Mouse (Mus musculus) mature B cell (primary cell): ENCODE measurements around the gene Otogl.

Experiments used
- in situ Hi-C: fragments of 300-500 bp; cut with MboI; formaldehyde crosslinking; loops from 2 replicates; pipeline ENCODE4 v1.14.3; 2019

Otogl gene

DNA sequence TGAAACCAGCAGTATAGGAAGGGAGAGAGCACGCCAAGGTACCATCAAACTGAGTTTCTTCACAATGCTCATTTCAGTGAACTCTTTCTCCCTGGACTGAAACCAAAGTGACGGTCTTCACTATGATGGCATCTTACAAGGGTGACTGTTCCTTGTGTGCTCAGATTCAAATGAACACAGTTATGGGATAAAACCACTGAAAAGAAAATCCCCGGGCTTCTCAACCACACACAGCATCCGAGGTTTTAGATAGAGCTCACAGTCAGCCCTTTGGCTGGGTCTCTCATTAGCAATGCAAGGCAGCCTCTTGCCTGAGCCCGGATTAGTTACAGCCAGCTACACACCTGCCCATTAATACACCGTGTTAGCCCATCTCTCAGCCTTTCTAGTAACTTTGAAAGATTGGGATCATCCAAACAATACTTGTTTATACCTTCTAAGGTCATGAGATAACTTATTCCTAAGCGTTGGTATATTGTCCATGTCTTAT lies at the start of gene Otogl:
Gene Otogl, minus strand, starts transcription at position 51 of the 490 bp plus-strand sequence.
- in situ Hi-C loops = no loop called here

DNA sequence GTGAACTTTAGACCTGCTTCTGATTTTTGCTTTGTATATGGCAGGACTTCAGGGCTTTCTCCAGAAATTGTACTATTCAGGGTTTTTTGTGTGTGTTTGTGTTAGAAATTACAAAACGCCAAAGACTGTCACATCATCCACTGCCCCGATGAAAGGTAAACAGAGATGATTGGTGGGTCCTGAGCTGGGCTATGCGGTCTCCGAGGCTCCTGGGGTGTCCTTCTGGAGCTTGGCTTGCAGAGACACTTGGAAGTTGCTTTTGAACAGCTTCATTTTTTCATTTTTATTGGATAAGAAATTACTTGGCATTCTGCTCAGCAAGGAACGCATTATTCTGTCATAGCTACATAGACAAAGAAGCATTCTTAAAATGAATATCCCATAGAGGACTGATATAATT lies 44.7 kb upstream of the Otogl start:
- in situ Hi-C loops = no loop called here

DNA sequence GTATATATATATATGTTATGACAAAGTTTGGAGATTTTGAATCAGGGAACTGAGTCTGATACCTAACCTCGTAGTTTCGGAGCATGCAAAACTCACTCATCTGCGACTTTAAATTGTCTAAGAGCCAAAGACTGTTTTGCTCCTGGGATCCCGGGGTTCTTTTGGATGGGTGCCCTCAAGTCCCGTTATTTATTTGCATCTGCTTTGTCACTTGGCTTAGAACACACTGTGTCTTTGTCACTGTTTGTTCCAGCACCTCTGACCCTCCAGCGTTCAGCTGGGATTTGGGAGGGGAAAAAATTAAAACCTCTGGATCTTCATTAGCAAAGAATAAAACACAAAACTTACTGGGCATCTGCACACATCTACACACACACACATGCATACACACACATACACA lies 42.5 kb upstream of the Otogl start:
- in situ Hi-C loops = no loop called here

DNA sequence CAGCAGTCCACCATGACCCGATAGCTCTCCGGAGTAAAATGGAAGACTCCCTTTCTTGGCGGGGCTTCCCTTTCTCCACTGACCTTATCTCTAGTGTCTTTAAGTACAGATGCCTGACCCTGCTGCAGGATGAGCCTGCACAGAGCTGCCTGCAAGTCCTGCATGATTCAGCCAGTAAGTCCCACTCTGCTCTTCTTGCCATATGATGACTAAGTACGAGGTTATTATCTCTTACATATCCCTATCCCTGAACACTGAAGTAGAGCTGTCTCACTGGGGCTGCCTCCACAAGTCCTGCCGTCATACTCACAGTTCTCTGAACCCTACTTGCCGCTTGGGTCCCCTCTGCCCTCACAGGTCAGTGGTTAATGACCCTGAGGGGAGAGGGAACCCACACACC lies 39.7 kb upstream of the Otogl start:
- in situ Hi-C loops = no loop called here

DNA sequence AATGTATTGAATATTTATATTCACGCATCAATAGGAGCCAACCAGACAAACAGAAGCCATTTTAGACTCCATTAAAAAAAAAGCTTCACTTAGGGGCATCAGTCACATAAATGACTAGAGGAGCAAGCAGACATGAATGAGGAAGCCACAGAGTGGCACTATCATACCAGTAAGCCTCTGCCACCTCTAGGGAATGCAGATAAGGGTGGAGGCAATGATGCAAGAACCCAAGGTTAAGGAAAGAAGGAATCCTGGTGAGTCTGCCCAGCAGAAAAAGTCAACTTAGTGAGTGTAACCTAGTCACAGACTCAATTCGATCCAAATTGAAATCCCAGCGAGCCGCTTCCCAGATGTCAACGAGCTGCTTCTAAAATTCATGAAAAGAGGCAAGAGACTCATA lies 38.0 kb upstream of the Otogl start:
- in situ Hi-C loops = no loop called here

DNA sequence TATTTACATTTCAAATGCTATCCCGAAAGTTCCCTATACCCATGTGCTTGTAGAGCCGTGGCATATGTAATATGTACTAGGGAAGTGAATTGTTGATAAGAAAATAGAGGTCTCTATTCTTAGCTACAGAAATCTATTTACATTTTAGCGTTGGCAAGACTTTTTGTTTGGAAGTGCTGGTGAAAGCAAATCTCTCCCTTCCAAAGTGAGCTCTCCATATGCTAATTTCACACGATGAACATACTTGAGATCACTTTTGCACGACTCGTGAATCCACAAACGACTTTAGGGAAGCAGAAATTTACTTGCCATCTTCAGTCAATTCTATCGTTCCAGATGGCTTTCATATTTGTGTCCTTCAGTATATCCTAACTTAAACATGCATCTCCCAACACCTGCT lies 36.7 kb upstream of the Otogl start:
- in situ Hi-C loops = no loop called here

DNA sequence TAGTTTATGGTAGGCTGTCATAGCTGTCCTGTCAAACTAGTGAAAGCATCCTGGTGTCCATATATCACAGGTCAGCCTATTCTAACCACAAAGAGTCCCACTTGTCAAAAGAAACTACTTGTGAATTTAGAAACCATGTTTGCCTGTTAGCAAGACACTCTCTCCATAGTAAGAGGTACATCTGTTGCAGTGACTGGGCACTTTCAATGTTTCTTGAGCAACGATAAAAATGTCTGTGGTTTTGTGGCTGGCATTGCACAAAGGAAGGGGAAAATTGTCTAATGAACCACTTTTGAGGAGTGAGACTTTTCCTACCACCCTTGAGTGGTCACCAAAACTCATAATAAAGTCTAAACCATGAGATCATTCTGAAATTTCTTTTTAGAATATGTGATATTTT lies 36.1 kb upstream of the Otogl start:
- in situ Hi-C loops = no loop called here

DNA sequence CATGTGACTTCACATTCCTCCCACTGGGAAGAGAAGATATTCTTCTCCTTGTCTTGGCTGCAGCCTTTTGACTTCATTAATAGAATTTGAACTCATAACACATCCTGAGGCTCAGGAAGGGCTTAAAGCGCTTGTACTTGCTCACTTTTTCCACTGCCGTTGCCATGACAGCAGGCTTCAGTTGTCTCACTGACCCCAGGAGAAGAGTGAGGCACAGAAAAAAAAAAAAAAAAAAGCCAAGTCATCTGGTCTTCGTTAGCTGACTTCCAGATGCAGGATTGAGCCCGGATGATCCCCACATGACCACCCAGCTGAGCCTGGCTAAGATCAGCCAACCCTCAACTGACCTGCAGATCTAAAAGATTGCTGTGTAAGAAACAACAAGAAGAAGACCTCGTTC lies 34.4 kb upstream of the Otogl start:
- in situ Hi-C loops = no loop called here

DNA sequence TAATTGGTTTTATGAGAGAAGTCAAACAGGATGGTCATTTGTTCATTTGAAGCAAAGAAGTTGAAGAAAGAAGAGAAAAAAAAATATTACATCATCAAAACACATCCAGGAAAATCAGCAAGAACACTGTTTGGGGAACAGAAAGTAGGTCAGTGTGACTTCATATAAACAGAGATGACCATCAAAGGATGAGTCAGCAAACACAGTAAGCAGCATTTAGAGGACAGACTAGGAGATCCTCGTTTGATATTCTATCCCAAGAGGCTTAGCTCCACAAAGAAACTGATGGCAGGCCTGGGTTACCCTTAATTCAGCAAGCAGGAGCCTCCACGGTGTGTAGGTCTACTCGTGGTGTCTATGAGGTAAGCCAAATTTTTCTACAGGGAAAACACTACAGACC lies 31.9 kb upstream of the Otogl start:
- in situ Hi-C loops = no loop called here

DNA sequence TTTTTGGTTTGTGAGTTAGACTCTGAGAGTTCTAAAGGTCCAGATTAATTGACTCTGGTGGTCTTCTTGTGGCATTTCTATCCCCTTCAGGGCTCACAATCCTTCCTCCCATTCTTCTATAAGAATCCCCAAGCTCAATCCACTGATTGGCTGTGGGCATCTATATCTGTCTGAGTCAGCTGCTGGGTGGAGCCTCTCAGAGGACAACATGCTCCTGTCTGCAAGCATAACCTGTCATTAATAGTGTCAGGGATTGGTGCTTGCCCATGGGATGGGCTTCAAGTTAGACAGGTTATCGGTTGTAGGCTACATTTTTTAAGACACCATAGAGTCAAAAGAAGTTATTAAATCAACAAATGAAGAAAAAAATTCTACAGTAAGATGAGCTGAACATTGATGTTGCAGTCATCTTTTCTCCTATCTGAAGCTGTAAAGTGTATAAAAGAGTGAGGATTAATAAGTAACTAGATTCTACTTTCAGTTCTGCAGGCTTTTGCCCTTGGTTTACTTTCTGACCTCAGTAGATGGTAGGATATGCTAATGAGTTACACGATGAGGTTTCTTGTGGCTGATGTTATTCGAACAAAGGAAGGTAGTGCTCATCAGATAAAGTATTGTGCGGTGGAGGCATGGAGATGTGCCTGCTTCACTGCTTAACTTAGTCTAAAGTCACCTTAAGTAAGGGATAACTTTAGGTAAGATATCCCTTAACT lies 29.4 kb upstream of the Otogl start:
- in situ Hi-C loops = no loop called here

DNA sequence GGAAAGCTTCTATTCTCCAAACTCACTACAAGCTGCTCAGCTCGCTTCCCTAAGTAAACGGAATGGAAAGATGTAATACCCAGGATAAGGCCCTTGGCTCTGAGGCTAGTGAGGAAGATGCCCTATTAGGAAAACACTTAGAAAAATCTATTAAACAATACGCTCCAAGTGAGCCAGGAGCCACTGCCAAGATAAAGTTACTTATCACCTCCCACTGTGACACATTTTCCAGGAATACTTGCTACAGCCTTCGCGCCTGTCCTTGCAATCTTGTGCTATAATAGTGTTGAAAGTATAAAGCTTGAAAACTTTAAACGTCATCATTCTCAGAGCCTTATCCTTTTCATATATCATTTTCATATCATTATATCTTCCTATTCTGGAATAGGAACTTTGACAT lies 28.4 kb upstream of the Otogl start:
- in situ Hi-C loops = no loop called here

DNA sequence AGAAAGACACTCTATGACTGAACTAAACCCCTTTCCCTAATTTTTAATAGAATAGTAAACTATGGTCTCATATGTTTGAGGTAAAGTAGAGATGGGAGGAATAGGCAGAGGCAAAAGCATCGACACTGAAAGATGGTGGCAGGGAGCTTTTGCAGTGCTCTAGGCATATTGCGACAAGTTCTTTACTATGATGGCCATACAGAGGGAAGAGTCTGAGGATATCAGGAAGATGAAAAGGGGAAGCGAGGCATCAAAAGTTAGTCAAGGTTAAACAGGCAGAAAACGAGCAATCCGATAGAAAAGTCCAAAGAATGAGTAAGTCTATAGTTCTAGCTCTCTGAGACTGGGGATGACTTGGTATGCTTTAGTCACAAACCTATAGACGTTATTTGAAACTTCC lies 27.9 kb upstream of the Otogl start:
- in situ Hi-C loops = no loop called here

DNA sequence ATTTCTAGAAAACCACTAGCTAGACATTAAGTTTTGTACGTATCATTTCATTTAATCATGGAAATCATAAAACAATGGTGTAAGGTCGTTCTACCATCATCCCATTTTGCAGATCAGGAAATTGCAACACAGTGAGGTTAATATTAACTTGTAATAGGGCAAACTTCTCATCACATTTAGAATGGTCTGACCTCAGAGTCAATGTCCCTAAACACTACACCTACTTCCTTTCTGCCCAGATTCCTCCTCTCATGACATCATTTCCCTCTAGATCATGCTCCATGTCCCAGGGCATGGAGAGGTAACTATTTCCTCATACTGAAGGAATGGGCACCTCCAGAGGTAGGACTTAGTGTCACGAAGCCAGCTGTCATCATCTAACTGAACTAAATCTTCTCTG lies 22.1 kb upstream of the Otogl start:
- in situ Hi-C loops = no loop called here

DNA sequence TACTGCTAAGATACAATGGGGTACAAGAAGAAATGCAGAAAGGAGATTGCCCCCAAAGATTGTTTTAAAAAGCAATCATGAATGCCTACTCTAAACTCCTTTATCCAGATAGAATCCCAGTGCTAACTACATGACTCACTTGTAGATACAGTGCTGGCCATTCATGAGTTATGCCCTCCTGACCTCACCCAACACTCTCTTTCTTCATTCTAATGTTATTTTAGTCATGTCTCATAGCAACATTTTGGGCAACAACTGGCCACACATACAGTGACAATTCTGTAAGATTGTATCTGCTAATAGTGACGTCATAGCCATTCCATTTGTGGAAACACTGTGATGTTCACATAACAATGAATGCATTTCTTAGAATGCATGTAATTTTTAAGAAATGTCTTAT lies 21.6 kb upstream of the Otogl start:
- in situ Hi-C loops = no loop called here

DNA sequence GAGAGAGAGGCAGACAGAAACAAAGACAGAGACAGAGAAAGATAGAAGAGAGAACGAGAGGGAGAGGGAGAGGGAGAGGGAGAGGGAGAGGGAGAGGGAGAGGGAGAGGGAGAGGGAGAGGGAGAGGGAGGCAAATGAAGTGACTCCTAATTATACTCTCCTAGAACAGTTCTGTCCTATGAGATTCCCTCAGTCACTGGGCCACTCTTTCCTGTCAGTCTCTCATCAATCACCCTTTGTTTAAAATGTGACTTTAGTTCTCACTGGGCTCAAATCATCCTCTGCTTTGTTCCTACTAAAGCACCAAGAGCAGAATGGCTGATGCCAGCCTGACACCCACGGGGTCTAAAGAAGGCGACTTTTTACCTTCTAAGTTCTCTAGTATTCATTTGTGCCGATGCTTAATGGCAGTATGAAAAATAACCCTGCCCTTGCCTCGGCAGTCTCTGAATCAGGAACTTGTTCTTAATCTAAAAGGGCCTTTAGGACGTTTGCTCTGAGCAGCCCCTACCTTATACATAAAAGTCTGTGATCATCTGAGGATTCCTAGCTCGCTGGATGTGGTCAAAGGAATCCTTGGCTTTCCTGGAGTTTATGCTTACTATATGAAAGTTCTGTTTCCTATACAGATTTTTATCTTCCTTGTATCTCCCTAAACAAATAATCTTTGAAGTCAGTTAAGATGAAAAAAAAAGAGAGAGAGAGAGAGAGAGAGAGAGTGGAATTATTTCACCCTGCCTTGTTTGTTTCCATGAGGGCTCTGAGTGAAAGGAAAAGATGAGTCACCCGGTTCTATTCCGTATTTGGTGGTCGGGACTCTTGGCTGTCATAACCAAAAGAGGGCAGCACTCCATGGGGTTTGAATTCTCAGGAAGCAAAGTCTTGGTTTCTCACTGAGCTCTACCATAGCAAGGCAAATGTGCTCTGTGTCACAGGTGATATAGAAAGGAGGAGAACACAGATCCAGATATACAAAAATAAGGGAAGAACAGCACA lies 20.2 kb upstream of the Otogl start:
- in situ Hi-C loops = no loop called here

DNA sequence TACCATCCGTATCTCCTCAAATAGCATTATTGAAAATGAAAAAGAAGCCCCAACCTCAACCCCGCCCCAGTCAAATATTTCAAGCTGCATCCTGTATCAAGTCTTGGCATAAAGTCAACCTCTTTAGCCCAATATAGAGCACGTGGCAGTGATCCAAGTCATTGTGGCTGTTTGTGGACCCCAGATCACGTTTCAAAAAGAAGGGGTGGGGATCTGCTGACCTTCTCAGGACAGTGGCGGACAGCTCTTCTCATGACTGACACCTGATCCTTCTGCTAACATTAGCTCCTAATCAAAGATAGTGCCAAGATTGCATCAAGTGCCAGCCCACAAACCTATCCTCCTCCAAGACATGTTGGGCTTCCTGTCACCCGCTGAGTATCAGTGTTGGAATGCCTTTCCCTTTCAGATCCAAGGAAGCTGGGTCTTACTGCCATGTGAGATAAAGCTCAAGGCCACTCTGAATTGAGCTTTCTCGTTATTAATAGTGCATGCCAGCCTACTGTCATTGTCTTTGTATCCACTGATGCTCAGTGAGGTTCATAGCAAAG lies 18.6 kb upstream of the Otogl start:
- in situ Hi-C loops = no loop called here

DNA sequence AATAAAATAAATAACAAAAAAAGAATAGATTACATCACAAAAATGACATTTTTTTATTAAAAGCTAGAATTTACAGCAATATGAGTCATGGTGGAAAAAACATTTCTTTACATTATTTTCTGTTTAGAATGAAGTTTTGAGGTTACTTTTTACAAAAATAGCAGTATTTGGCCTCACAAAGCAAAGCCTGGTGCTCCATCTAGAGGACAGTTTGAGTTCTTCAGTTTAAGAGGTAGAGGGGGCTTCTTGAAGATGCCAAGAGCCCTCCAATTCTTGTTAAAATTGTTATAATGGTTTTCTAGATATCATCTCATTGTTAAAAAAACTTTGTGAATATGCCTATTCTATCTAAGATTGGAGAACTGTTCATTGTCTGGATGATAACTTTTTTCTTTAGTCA lies 13.4 kb upstream of the Otogl start:
- in situ Hi-C loops = no loop called here

DNA sequence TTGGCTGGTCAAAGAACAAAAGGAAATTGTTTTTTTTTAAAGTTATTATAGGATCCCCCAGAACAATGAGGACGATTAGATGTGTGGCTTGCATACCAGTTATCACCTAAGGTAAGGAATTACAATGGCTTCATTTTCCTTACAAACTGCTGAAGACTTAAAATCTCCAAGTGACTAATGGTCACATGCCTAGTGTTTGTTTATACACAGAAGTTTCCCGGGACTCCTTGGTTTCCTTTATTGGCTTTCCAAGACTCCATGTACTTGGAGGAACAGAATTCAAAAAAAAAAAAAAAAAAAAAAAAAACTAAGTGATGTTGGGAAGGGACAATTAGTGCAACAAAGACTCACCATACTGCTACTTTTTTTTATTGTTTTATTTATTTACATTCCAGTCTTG lies 11.9 kb upstream of the Otogl start:
- in situ Hi-C loops = no loop called here

DNA sequence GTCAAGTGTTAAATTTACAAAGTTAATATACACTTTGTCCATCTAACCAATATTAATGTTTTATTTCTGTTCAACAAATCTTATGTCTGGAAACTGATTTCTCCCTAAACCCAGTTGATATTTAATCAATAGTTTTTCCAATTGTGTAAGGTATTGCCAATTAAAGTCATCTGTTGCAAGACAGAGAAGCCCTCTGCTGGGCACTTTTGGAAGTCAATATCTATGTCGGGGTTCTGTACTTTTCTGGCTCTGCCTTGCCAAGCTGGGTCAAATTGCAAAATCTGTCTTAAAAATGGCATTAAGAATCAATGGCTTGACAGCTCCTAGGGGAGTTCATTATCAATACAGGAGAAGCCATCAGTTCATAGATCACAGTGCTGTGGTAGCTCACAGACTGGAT lies 10.8 kb upstream of the Otogl start:
- in situ Hi-C loops = no loop called here

DNA sequence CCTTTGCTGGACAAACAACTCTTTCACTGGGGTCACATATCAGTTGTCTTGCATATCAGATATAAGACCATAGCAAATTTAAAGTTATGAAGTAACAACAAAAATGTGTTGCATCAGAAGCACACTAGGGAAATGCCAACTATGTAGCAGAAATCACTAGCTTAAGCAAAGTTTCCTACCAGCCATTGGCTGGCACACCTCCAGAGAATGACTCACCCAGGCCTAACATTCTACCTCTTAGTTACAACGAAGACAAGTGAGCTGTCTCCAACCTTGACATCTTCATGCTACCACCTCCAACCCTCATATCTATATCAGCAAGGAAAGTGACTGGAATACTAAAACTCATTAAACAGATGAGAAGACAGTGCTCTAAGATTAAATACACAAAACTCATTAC lies 9.6 kb upstream of the Otogl start:
- in situ Hi-C loops = no loop called here

DNA sequence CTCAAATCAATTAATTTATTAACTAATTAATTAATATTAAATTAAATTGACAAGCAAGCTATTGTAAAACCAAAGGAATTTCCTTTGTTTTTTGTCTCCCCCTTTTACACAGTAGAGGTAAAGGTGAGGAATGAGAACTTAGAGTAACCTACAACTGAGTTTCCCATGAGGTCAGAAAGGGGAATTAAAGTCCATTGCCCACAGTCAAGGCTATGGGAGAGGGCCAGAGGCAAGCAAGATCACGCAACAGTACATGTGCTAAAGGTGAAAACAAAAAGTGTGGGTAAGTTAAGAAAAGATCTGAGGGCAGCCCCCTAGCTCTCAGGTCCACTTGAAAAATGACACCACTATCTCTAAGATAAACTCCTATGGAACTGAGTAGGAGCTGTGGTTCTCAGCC lies 9.2 kb upstream of the Otogl start:
- in situ Hi-C loops = no loop called here

DNA sequence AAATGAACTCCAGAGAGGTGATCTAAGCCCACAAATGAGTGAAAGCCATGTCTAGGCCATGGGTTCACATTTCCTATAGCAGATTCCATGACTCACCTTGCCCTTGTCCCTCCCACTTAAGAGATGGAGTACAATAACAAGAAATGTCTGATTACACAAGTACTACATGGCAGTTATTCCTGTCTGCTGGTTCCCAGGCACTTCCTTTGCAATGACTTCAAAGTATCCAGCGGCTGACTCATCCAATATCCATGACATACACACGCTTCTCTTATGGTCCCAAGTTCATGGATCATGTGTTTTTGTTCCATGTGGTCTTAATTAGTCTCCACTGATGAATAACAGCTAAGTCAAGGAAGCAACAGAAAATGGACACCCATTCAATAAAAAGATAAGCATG lies 1.1 kb upstream of the Otogl start:
- in situ Hi-C loops = no loop called here

DNA sequence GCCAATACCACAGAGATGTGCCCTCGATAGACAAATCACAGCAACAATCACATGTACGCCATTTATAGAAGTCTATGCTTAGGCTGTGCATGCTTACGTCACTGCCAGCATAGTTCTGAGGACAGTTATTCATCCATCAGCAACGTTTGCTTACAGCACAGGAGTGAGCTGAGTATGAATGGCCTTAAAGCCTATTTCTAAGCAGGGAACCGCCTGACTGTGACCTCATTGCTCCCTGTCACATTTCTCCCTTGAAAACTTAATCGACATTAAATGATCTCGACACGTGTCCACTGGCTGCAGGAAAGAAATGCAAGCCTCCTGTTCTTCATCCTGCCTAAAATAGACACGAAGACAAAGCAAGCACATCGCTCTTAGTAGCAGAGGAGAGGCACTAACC lies 5.5 kb downstream of the Otogl start:
- in situ Hi-C loops = no loop called here
